Mouse (Mus musculus): Measurements from ENCODE around the gene Nrn1l. TPM values are rescaled to one million over a fixed set of nuclear protein-coding genes. Genes with fewer than 3 reads are reported as not detected.

Nrn1l gene
- polyA plus RNA-seq, 1 experiment, result not detected

GRCm38 (mm10) chr8:105942026-105942425 is 48.7 kb downstream of the Nrn1l start:
- TF ChIP-seq POLR2A (IDR thresholded peaks at IDR 0.05; ENCODE audit: borderline replicate concordance, low read depth, low read length), result no peak
- no peak for TF ChIP-seq CTCF (IDR thresholded peaks at IDR 0.05; ENCODE audit: low read depth, low read length)
- Histone ChIP-seq H3K4me1 (ENCODE audit: control insufficient read depth, insufficient read depth, low read length) (peaks cover 6% of the 10 kb centered on the region), H3K4me3 (ENCODE audit: insufficient read depth, low read length) (no peak overlapping the region), H3K27ac (ENCODE audit: insufficient read depth, low read depth, low read length) (no peak overlapping the region)

- Histone ChIP-seq H3K4me1 (ENCODE audit: control insufficient read depth, insufficient read depth, low read length) (peaks cover 6% of the 10 kb centered on the region), H3K27ac (ENCODE audit: insufficient read depth, low read depth, low read length) (no peak overlapping the region), H3K4me3 (ENCODE audit: insufficient read depth, low read length) (no peak overlapping the region)
- TF ChIP-seq CTCF (IDR thresholded peaks at IDR 0.05; ENCODE audit: low read depth, low read length) (no peak), POLR2A (IDR thresholded peaks at IDR 0.05; ENCODE audit: borderline replicate concordance, low read depth, low read length) (no peak)
Measured at GRCm38 (mm10) chr8:105942542-105942941, 49.2 kb downstream of the Nrn1l start.

GRCm38 (mm10) chr8:105943321-105943739 is 50.0 kb downstream of the Nrn1l start, which contains the start of gene Lcat:
Lcat (minus strand) TSS chr8:105943382.
- TF ChIP-seq POLR2A (IDR thresholded peaks at IDR 0.05; ENCODE audit: borderline replicate concordance, low read depth, low read length) (no peak), CTCF (IDR thresholded peaks at IDR 0.05; ENCODE audit: low read depth, low read length) (no peak)
- no peak within 1 kb of the TSS for H3K4me3 ChIP-seq (ENCODE audit: insufficient read depth, low read length)

More at GRCm38 (mm10) chr8:105943321-105943739, 50.0 kb downstream of the Nrn1l start, which contains the start of gene Lcat:
- peaks cover 6% of the 10 kb centered on the region for H3K4me1 ChIP-seq (ENCODE audit: control insufficient read depth, insufficient read depth, low read length)
- H3K27ac ChIP-seq (ENCODE audit: insufficient read depth, low read depth, low read length), result no peak within 1 kb of the TSS

Other genes with a start within 250 kb of the Nrn1l start
- 0.32 TPM in 1 of 2 replicates, not detected in the other for gene Carmil2, start 207.3 kb upstream of the Nrn1l start, polyA plus RNA-seq (2012; ENCODE audit: insufficient read depth, insufficient read length, missing spikeins)
- gene Acd, start 192.5 kb upstream of the Nrn1l start, polyA plus RNA-seq (2012; ENCODE audit: insufficient read depth, insufficient read length, missing spikeins), result 37.9 and 41.6 TPM in 2 replicates
- gene Pard6a, start 192.4 kb upstream of the Nrn1l start, polyA plus RNA-seq (2012; ENCODE audit: insufficient read depth, insufficient read length, missing spikeins), result 9.4 and 11.2 TPM in 2 replicates
- gene 4933405L10Rik, start 185.9 kb upstream of the Nrn1l start, polyA plus RNA-seq (2012; ENCODE audit: insufficient read depth, insufficient read length, missing spikeins), result not detected in 2 replicates
- gene Enkd1, start 185.4 kb upstream of the Nrn1l start, polyA plus RNA-seq (2012; ENCODE audit: insufficient read depth, insufficient read length, missing spikeins), result 5.3 and 9.1 TPM in 2 replicates
- gene Gfod2, start 134.9 kb upstream of the Nrn1l start, polyA plus RNA-seq (2012; ENCODE audit: insufficient read depth, insufficient read length, missing spikeins), result 0.75 and 1.4 TPM in 2 replicates
- 42.0 and 44.3 TPM in 2 replicates for gene Ranbp10, start 66.2 kb upstream of the Nrn1l start, polyA plus RNA-seq (2012; ENCODE audit: insufficient read depth, insufficient read length, missing spikeins)
- gene Tsnaxip1, start 65.8 kb upstream of the Nrn1l start, polyA plus RNA-seq (2012; ENCODE audit: insufficient read depth, insufficient read length, missing spikeins), result not detected in 2 replicates
- 16.9 and 17.1 TPM in 2 replicates for gene Cenpt, start 40.3 kb upstream of the Nrn1l start, polyA plus RNA-seq (2012; ENCODE audit: insufficient read depth, insufficient read length, missing spikeins)
- 27.4 and 28.5 TPM in 2 replicates for gene Thap11, start 38.4 kb upstream of the Nrn1l start, polyA plus RNA-seq (2012; ENCODE audit: insufficient read depth, insufficient read length, missing spikeins)
- gene Nutf2, start 33.0 kb upstream of the Nrn1l start, polyA plus RNA-seq (2012; ENCODE audit: insufficient read depth, insufficient read length, missing spikeins), result 2.2 TPM in 1 of 2 replicates, not detected in the other
- 23.6 and 29.8 TPM in 2 replicates for gene Edc4, start 12.7 kb upstream of the Nrn1l start, polyA plus RNA-seq (2012; ENCODE audit: insufficient read depth, insufficient read length, missing spikeins)
- gene Pskh1, start 6.9 kb downstream of the Nrn1l start, polyA plus RNA-seq (2012; ENCODE audit: insufficient read depth, insufficient read length, missing spikeins), result 18.0 and 18.8 TPM in 2 replicates
- gene Ctrl, start 40.3 kb downstream of the Nrn1l start, polyA plus RNA-seq (2012; ENCODE audit: insufficient read depth, insufficient read length, missing spikeins), result 0.63 TPM in 1 of 2 replicates, not detected in the other
- 150 and 151 TPM in 2 replicates for gene Psmb10, start 44.9 kb downstream of the Nrn1l start, polyA plus RNA-seq (2012; ENCODE audit: insufficient read depth, insufficient read length, missing spikeins)
- gene Lcat, start 49.8 kb downstream of the Nrn1l start, polyA plus RNA-seq (2012; ENCODE audit: insufficient read depth, insufficient read length, missing spikeins), result 0.55 and 0.60 TPM in 2 replicates
- 19.6 and 27.5 TPM in 2 replicates for gene Slc12a4, start 72.5 kb downstream of the Nrn1l start, polyA plus RNA-seq (2012; ENCODE audit: insufficient read depth, insufficient read length, missing spikeins)
- gene Dpep3, start 85.9 kb downstream of the Nrn1l start, polyA plus RNA-seq (2012; ENCODE audit: insufficient read depth, insufficient read length, missing spikeins), result 3.2 and 3.6 TPM in 2 replicates
- 6.1 and 8.3 TPM in 2 replicates for gene Dus2, start 97.8 kb downstream of the Nrn1l start, polyA plus RNA-seq (2012; ENCODE audit: insufficient read depth, insufficient read length, missing spikeins)
- gene Dpep2nb, start 112.4 kb downstream of the Nrn1l start, polyA plus RNA-seq (2012; ENCODE audit: insufficient read depth, insufficient read length, missing spikeins), result not detected in 2 replicates
- gene Ddx28, start 118.3 kb downstream of the Nrn1l start, polyA plus RNA-seq (2012; ENCODE audit: insufficient read depth, insufficient read length, missing spikeins), result 10.1 and 12.0 TPM in 2 replicates
- gene Nfatc3, start 165.3 kb downstream of the Nrn1l start, polyA plus RNA-seq (2012; ENCODE audit: insufficient read depth, insufficient read length, missing spikeins), result 28.3 and 31.9 TPM in 2 replicates
- gene Esrp2, start 243.4 kb downstream of the Nrn1l start, polyA plus RNA-seq (2012; ENCODE audit: insufficient read depth, insufficient read length, missing spikeins), result not detected in 2 replicates